Mouse (Mus musculus) thymus, adult 2 months (tissue): ENCODE results near the gene Map1s. TPM values are rescaled to one million over a fixed set of nuclear protein-coding genes. Genes with fewer than 3 reads are reported as not detected.

Source experiments
- DNase-seq: peaks from one replicate; pipeline ENCODE4 v3.0.0; 2021
- H3K27ac ChIP-seq: fragments of 200-500 bp; 2 replicates; pipeline ENCODE4 v1.5.1; 2012; ENCODE audit warnings: low read length, control low read depth; ENCODE audit not compliant: control insufficient read depth, insufficient read depth
- H3K27me3 ChIP-seq: fragments of 200-500 bp; 2 replicates; pipeline ENCODE4 v1.6.1; 2012; ENCODE audit warnings: mild to moderate bottlenecking, low read length, moderate library complexity, mixed read lengths; ENCODE audit not compliant: control insufficient read depth, insufficient read depth
- H3K36me3 ChIP-seq: fragments of 200-500 bp; 2 replicates; pipeline ENCODE4 v1.6.1; 2012; ENCODE audit warnings: mild to moderate bottlenecking, low read length, moderate library complexity; ENCODE audit not compliant: control insufficient read depth, insufficient read depth
- H3K4me1 ChIP-seq: fragments of 200-500 bp; replicated peaks from 2 replicates; pipeline ENCODE4 v1.6.1; 2012; ENCODE audit warnings: low read length; ENCODE audit not compliant: control insufficient read depth, insufficient read depth
- H3K4me3 ChIP-seq: fragments of 200-500 bp; 2 replicates; pipeline ENCODE4 v1.5.1; 2012; ENCODE audit warnings: mild to moderate bottlenecking, low read length, control low read depth, moderate library complexity; ENCODE audit not compliant: control insufficient read depth, insufficient read depth
- CTCF ChIP-seq: fragments of 200-500 bp; IDR thresholded peaks from 2 replicates; pipeline ENCODE4 v1.5.1; 2012; ENCODE audit warnings: mild to moderate bottlenecking, control low read depth, low read length, moderate library complexity, borderline replicate concordance; ENCODE audit not compliant: control insufficient read depth, poor library complexity, insufficient read depth; ENCODE audit errors: extremely low read depth
- POLR2A ChIP-seq: fragments of 200-500 bp; IDR thresholded peaks from 2 replicates; pipeline ENCODE4 v1.6.1; 2012; ENCODE audit warnings: mild to moderate bottlenecking, low read length, control low read depth, moderate library complexity; ENCODE audit not compliant: control insufficient read depth, poor library complexity, insufficient read depth; ENCODE audit errors: extremely low read depth
- WGBS: fragments of 180-500 bp; shearing (Covaris S2); methylation state at CpG from one replicate; pipeline ENCODE4 v1.1.7; 2018; 5-methylcytosine and 5-hydroxymethylcytosine counted together
- polyA plus RNA-seq: library from polyadenylated mRNA; depleted of rRNA; stranded (reverse); fragments of >200 nt; gene quantifications from 2 replicates; pipeline ENCODE4 v1.2.3, GENCODE M21; 2012

Gene Map1s
- polyA plus RNA-seq, 1 experiment = 145 TPM

DNA sequence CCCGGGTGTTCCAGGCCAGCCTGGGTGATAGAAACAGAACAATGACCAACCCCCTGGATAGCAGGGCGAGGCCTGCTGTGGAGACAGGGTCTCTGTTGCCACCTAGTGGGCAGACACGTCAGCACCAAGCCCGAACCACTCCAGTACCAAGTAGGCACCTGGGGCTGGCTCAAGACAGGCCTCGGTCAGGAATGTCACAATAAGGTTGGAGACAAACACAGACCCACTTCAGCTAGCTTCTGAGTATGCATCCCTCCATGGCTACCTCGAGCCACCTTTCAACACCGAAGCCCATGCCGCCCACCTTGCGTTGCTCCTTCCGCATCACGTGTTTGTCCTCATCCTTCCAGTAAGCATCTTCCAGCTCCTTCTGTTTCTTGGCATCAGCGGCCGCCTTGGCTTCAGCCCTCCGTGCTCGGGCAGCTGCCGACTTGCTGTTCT lies 36.1 kb upstream of the Map1s start:
- Histone ChIP-seq H3K27ac (no peak overlapping the region), H3K36me3 (no peaks in the 10 kb centered on the region), H3K4me1 (peaks cover 32% of the 10 kb centered on the region), H3K27me3 (peaks cover 4% of the 10 kb centered on the region; the same call in 1 of the 2 replicates), H3K4me3 (no peak overlapping the region)
- peak; percentile 87 for TF ChIP-seq CTCF
- no peak for TF ChIP-seq POLR2A
- peak; percentile 75 for DNase-seq
- WGBS = 61% methylated on average over 16 of the region's 16 CpGs

DNA sequence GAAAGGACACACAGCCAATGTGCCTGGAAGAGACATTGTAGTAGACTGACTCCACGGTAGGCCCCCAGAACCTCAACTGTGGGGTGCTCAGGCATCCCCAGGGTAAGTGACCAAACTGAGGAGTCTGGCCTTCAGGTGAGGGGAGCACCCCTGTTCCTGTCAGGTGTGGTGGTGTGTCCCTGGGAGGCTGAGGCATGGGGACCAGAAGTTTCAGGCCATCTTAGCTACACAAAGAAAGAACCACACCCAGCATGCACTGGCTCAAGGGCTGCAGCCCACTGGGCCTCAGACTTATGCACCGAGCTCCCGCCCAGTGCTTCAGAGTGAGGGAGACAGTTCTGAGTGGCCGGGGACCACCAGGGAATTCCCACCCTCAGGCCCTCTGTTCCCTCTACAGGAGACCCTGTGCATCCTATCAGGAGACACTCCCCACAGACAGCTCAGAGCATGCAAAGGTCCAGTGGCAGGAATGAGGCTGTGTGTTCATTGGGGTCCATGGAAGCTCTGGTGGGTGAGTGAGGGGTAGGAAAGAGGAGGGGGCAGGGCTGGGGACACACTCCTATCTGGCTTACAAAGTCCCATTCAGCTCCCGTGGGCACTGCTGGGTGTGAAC lies 34.4 kb upstream of the Map1s start:
- H3K36me3 ChIP-seq = no peaks in the 10 kb centered on the region
- H3K4me3 ChIP-seq = no peak overlapping the region
- 94% methylated on average over 5 of the region's 5 CpGs for WGBS
- H3K27ac ChIP-seq = no peak overlapping the region
- no peaks in the 10 kb centered on the region for H3K27me3 ChIP-seq
- TF ChIP-seq CTCF (no peak), POLR2A (no peak)
- no peak for DNase-seq
- peaks cover 21% of the 10 kb centered on the region for H3K4me1 ChIP-seq

GRCm38 (mm10) chr8:70872643-70873363 lies 32.9 kb upstream of the Map1s start:
- no peaks in the 10 kb centered on the region for H3K36me3 ChIP-seq
- 0 out of 2 replicates have a peak, but pooled peaks have one; percentile 15 for TF ChIP-seq POLR2A
- no peak for TF ChIP-seq CTCF
- 5% methylated on average over 31 of the region's 31 CpGs for WGBS
- peak overlapping the region; percentile 63 for H3K4me3 ChIP-seq
- H3K27ac ChIP-seq = no peak overlapping the region
- DNase-seq = no peak
- H3K27me3 ChIP-seq = no peaks in the 10 kb centered on the region
- peaks cover 21% of the 10 kb centered on the region for H3K4me1 ChIP-seq

DNA sequence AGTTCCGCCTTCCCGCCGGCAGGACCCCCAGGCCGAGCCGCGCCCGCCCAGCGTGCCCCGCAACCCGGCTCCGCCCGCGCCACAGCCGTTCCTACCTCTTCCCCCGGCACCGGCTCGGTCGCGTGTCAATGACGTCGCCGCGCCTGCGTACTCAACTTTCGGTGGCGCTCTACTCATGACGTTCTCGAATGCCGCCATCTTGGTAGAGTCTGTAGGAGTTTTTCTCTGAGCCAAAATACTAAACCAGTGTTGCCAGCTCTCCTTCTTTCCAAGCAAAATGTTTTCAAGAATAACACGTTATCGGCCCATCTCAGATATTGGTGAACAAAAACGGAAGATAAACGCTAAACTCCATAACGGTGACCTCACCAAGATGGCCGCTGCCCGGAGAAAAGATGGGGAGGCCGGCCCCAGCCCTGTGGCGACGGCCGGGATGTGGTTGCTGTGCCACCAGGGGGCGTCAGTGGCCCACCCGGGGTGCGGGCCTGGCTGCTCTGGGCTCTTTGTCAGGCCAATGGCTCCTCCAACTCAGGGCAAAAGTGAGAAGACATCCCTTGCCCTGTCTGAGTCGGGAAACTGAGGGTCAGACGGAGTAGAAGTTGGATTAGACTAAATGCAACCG lies 32.3 kb upstream of the Map1s start, which contains the start of gene Ccdc124:
Gene Ccdc124, minus strand, starts transcription at position 572 of the 622 bp plus-strand sequence.
- H3K4me1 ChIP-seq = peaks cover 16% of the 10 kb centered on the region
- WGBS = 2% methylated on average over 46 of the region's 46 CpGs
- TF ChIP-seq CTCF = peak; percentile 95
- TF ChIP-seq POLR2A = no peak
- peak within 1 kb of the TSS; percentile 63 for H3K4me3 ChIP-seq
- DNase-seq = peak; percentile 91
- H3K36me3 ChIP-seq = no peaks in the 10 kb centered on the region
- no peaks in the 10 kb centered on the region for H3K27me3 ChIP-seq
- no peak within 1 kb of the TSS for H3K27ac ChIP-seq

DNA sequence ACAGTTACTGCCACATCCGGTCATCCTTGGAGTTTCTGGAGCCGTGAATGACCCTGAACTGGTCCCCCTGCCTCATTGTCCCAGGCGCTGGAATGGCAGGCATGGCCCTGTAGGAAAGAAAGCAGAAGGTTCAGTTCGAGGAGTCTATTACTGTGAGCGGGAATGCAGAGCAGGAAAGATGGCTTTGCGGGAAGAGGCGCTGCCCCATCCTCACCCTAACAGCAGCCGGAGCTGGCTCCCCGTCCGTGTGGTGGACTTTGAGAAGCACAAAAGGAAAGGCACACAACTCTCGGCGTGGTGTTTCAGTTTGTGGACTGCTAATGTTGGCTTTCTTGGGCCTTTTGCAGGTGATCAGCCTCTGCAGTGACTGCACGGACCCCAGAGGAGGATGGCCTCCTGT lies 31.3 kb upstream of the Map1s start:
- Histone ChIP-seq H3K27me3 (no peaks in the 10 kb centered on the region), H3K36me3 (no peaks in the 10 kb centered on the region), H3K4me1 (peaks cover 6% of the 10 kb centered on the region), H3K4me3 (no peak overlapping the region), H3K27ac (no peak overlapping the region)
- DNase-seq = no peak
- no peak for TF ChIP-seq CTCF
- TF ChIP-seq POLR2A = no peak
- 95% methylated on average over 13 of the region's 13 CpGs for WGBS

DNA sequence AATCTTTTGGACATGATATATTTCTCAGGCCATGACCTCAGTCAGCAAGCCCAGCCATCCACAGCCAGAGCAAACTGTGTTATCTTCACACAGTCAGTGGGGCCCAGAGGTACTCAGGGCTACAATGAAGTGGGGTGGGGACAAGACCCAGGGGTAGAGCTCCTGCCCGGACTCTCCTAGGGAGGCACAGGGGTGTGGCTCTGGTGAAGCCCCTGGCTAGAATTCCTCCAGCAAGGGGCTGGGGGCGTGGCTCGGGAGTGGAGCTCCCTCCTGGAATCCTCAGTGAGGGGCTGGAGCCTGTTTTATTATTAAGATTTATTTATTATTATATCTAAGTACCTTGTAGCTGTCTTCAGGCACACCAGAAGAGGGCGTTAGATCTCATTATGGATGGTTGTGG lies 29.4 kb upstream of the Map1s start:
- DNase-seq = no peak
- H3K27me3 ChIP-seq = no peaks in the 10 kb centered on the region
- H3K4me1 ChIP-seq = peaks cover 13% of the 10 kb centered on the region
- no peak for TF ChIP-seq POLR2A
- TF ChIP-seq CTCF = no peak
- WGBS = 86% methylated on average over 4 of the region's 4 CpGs
- H3K4me3 ChIP-seq = no peak overlapping the region
- no peak overlapping the region for H3K27ac ChIP-seq
- no peaks in the 10 kb centered on the region for H3K36me3 ChIP-seq
